Mouse (Mus musculus) erythroblast, embryonic 14.5 days (primary cell): ENCODE measurements around the gene Vmn2r8.
"Not testable (repeated sequence)": the region's sequence is repeated elsewhere in the genome, so short reads cannot be mapped to it uniquely, and the experiment has no call there.

Experiments used
- GATA1 ChIP-seq: IDR thresholded peaks from 2 replicates; pipeline ENCODE4 v1.6.1; 2012; ENCODE audit warnings: low read length, inconsistent platforms, mixed read lengths
- TAL1 ChIP-seq: IDR thresholded peaks from 3 replicates; pipeline ENCODE4 v1.6.1; 2012; ENCODE audit warnings: low read length, inconsistent platforms, mixed read lengths

- TF ChIP-seq GATA1, TAL1: not testable (repeated sequence)
Measured at GRCm38 (mm10) chr5:108852501-108852900, 43.9 kb upstream of the Vmn2r8 start, which contains the start of gene Vmn2r9.
